Comparison of ENCODE assay signal across 22 mouse cellular contexts in genomic region chr3:101556712-101557111, GRCm38 (mm10). TPM values are rescaled to one million over a fixed set of nuclear protein-coding genes. Genes with fewer than 3 reads are reported as not detected.
DNase-seq lines count a peak whose midpoint lies in the region; ATAC-seq lines count a peak whose summit lies in the region.
"Had no signal": no experiment of that assay in that cellular context is flagged by ENCODE, and none has a peak within 500 bp of the region (broad histone marks: within the 10 kb centered on the region; RNA-seq: fewer than 3 reads in every experiment).

No protein-coding gene starts in this region.

- intact Hi-C loops in gastrocnemius, postnatal 36 days (cut with DNase I): no loop called here

- DNase-seq in MN1 (ENCODE audit: low spot score): peak; percentile 27
- DNase-seq in NIH3T3 (ENCODE audit: low read depth): peak; percentile 49
- DNase-seq in gonadal fat pad, adult 2 months (ENCODE audit: low read depth): peak; percentile 66
- DNase-seq in embryonic facial prominence, embryonic 10.5 days (ENCODE audit: low spot score): no peak
- DNase-seq in gastrocnemius, postnatal 36 days: no peak
- DNase-seq in frontal cortex, postnatal 36 days (ENCODE audit: low spot score in 2 of 2): no peak
- DNase-seq: adrenal gland, adult 2 months; adrenal gland, postnatal 10 days; adrenal gland, postnatal 25 days; cerebellum, adult 11 months; cerebellum, adult 18-20 months; cerebellum, adult 8-10 months; cerebellum, adult 9-11 months; cerebellum, postnatal 14 days; cerebellum, postnatal 36 days; embryo, embryonic 11 days had no signal

- H3K36me3 ChIP-seq in embryonic facial prominence, embryonic 10.5 days (replicated peaks): no peaks in the 10 kb centered on the region
- H3K36me3 ChIP-seq: embryonic facial prominence, embryonic 12.5 days; forebrain, embryonic 10.5 days; forebrain, embryonic 12.5 days had no signal

- ATAC-seq in megakaryocyte progenitor cell, adult 5-6 weeks (replicated peaks; ENCODE audit: poor library complexity): 0 out of 2 replicates have a peak, but pooled peaks have one; percentile 5
- ATAC-seq: forebrain, embryonic 14.5 days; forebrain, embryonic 16.5 days had no signal

- no peak overlapping the region for H3K4me3 ChIP-seq in embryonic facial prominence, embryonic 10.5 days
- H3K4me3 ChIP-seq: embryonic facial prominence, embryonic 12.5 days; forebrain, embryonic 10.5 days; forebrain, embryonic 12.5 days had no signal

- no peaks in the 10 kb centered on the region for H3K9me3 ChIP-seq in embryonic facial prominence, embryonic 10.5 days
- H3K9me3 ChIP-seq: embryonic facial prominence, embryonic 12.5 days; forebrain, embryonic 10.5 days; forebrain, embryonic 12.5 days had no signal

- H3K4me1 ChIP-seq in embryonic facial prominence, embryonic 10.5 days: peaks cover 24% of the 10 kb centered on the region

- no peak overlapping the region for H3K27ac ChIP-seq in embryonic facial prominence, embryonic 10.5 days (replicated peaks)
- H3K27ac ChIP-seq: embryonic facial prominence, embryonic 12.5 days; forebrain, embryonic 10.5 days; forebrain, embryonic 12.5 days had no signal

- 88% methylated on average over 2 of the region's 2 CpGs for WGBS in embryonic facial prominence, embryonic 10.5 days

- H3K27me3 ChIP-seq in embryonic facial prominence, embryonic 10.5 days (replicated peaks; ENCODE audit: low read depth, poor library complexity, severe bottlenecking): no peaks in the 10 kb centered on the region
- H3K27me3 ChIP-seq: embryonic facial prominence, embryonic 12.5 days; forebrain, embryonic 12.5 days had no signal

RNA-seq across cellular contexts. Expression of gene Atp1a1, which starts 47.8 kb away (rescaled TPM):
- polyA plus RNA-seq in gonadal fat pad, adult 2 months (2012; rRNA removed): 257 and 292 TPM in 2 replicates
- 69.5 and 75.2 TPM in 2 replicates for total RNA-seq in megakaryocyte progenitor cell, adult 5-6 weeks (2015)
- total RNA-seq in megakaryocyte progenitor cell, adult 5-6 weeks (2017): 126 and 129 TPM in 2 replicates
- polyA plus RNA-seq in embryonic facial prominence, embryonic 10.5 days (2016; fragmentation: Nextera tagmentation; extraction: Ambion mirVana): 38.4 and 45.5 TPM in 2 replicates
- 10 to 100 TPM; 56.5 to 60.1 TPM for total RNA-seq in gastrocnemius, postnatal 36 days (2021)

Comparison
In these comparisons a context has a peak if more than half of its experiments do, and no peak if none do; other contexts are left out.
1. DNase-seq: peak in MN1 (single experiment), NIH3T3 (single experiment) and gonadal fat pad, adult 2 months (single experiment); none in embryonic facial prominence, embryonic 10.5 days (single experiment), gastrocnemius, postnatal 36 days (0 of 2) and frontal cortex, postnatal 36 days (0 of 2).